Mouse (Mus musculus): Measurements from ENCODE around the gene Dnmt3b. TPM values are rescaled to one million over a fixed set of nuclear protein-coding genes. Genes with fewer than 3 reads are reported as not detected.

Dnmt3b gene
- polyA plus RNA-seq, 2 experiments = 6.6 to 7.3 TPM

GRCm38 (mm10) chr2:153611743-153612142, 37.5 kb upstream of the Dnmt3b start:
- peaks cover 17% of the 10 kb centered on the region for H3K4me1 ChIP-seq (ENCODE audit: control insufficient read depth, insufficient read depth, low read length)
- no peaks in the 10 kb centered on the region for H3K36me3 ChIP-seq (ENCODE audit: control insufficient read depth, insufficient read depth, low read length)
- WGBS = 86% methylated on average over 1 of the region's 1 CpGs
- no peak overlapping the region for H3K4me3 ChIP-seq (replicated peaks; ENCODE audit: low read length)
- no peak for ATAC-seq (ENCODE audit: low FRiP score, low read depth)
- H3K4me2 ChIP-seq (replicated peaks; ENCODE audit: low read depth, low read length, severe bottlenecking) = no peak overlapping the region
- no peaks in the 10 kb centered on the region for H3K27me3 ChIP-seq (ENCODE audit: control insufficient read depth, insufficient read depth, low read length)
- no peak overlapping the region for H3K9ac ChIP-seq (ENCODE audit: low read depth, low read length, severe bottlenecking)
- DNase-seq (ENCODE audit: low spot score) = no peak
- TF ChIP-seq POLR2A (IDR thresholded peaks at IDR 0.05; ENCODE audit: borderline replicate concordance, extremely low read depth, insufficient read depth, insufficient read length) = no peak
- no peak overlapping the region for H3K27ac ChIP-seq (replicated peaks; ENCODE audit: low read depth, low read length)
- no peaks in the 10 kb centered on the region for H3K9me3 ChIP-seq (ENCODE audit: control insufficient read depth, low read length)

GRCm38 (mm10) chr2:153612594-153613281, 36.5 kb upstream of the Dnmt3b start:
- H3K36me3 ChIP-seq (ENCODE audit: control insufficient read depth, insufficient read depth, low read length) = no peaks in the 10 kb centered on the region; the same call in 1 of the 2 replicates
- no peaks in the 10 kb centered on the region for H3K9me3 ChIP-seq (ENCODE audit: control insufficient read depth, low read length)
- no peak overlapping the region for H3K4me2 ChIP-seq (replicated peaks; ENCODE audit: low read depth, low read length, severe bottlenecking)
- no peaks in the 10 kb centered on the region for H3K27me3 ChIP-seq (ENCODE audit: control insufficient read depth, insufficient read depth, low read length)
- peak; percentile 68 for DNase-seq (ENCODE audit: low spot score)
- ATAC-seq (ENCODE audit: low FRiP score, low read depth) = peak; percentile 27; the same call in 1 of the 2 replicates
- 23% methylated on average over 3 of the region's 3 CpGs for WGBS
- H3K27ac ChIP-seq (replicated peaks; ENCODE audit: low read depth, low read length) = no peak overlapping the region
- H3K9ac ChIP-seq (ENCODE audit: low read depth, low read length, severe bottlenecking) = no peak overlapping the region
- H3K4me3 ChIP-seq (replicated peaks; ENCODE audit: low read length) = no peak overlapping the region
- H3K4me1 ChIP-seq (ENCODE audit: control insufficient read depth, insufficient read depth, low read length) = peaks cover 17% of the 10 kb centered on the region
- no peak for TF ChIP-seq POLR2A (IDR thresholded peaks at IDR 0.05; ENCODE audit: borderline replicate concordance, extremely low read depth, insufficient read depth, insufficient read length)

- no peaks in the 10 kb centered on the region for H3K27me3 ChIP-seq (ENCODE audit: control insufficient read depth, insufficient read depth, low read length)
- no peak overlapping the region for H3K4me3 ChIP-seq (replicated peaks; ENCODE audit: low read length)
- no peak overlapping the region for H3K4me2 ChIP-seq (replicated peaks; ENCODE audit: low read depth, low read length, severe bottlenecking)
- no peak for ATAC-seq (ENCODE audit: low FRiP score, low read depth)
- H3K36me3 ChIP-seq (ENCODE audit: control insufficient read depth, insufficient read depth, low read length) = peaks cover 37% of the 10 kb centered on the region
- no peak overlapping the region for H3K9ac ChIP-seq (ENCODE audit: low read depth, low read length, severe bottlenecking)
- TF ChIP-seq POLR2A (IDR thresholded peaks at IDR 0.05; ENCODE audit: borderline replicate concordance, extremely low read depth, insufficient read depth, insufficient read length) = no peak
- H3K9me3 ChIP-seq (ENCODE audit: control insufficient read depth, low read length) = no peaks in the 10 kb centered on the region
- H3K27ac ChIP-seq (replicated peaks; ENCODE audit: low read depth, low read length) = no peak overlapping the region
- peaks cover 4% of the 10 kb centered on the region; the same call in 1 of the 2 replicates for H3K4me1 ChIP-seq (ENCODE audit: control insufficient read depth, insufficient read depth, low read length)
- no peak for DNase-seq (ENCODE audit: low spot score)
- 91% methylated on average over 3 of the region's 3 CpGs for WGBS
These were observed 32.4 kb upstream of the Dnmt3b start for GRCm38 (mm10) chr2:153616893-153617292.

GRCm38 (mm10) chr2:153618439-153618838, 30.8 kb upstream of the Dnmt3b start:
- H3K4me1 ChIP-seq (ENCODE audit: control insufficient read depth, insufficient read depth, low read length) = no peaks in the 10 kb centered on the region
- no peaks in the 10 kb centered on the region for H3K27me3 ChIP-seq (ENCODE audit: control insufficient read depth, insufficient read depth, low read length)
- no peak overlapping the region for H3K4me2 ChIP-seq (replicated peaks; ENCODE audit: low read depth, low read length, severe bottlenecking)
- no peak overlapping the region for H3K27ac ChIP-seq (replicated peaks; ENCODE audit: low read depth, low read length)
- no peaks in the 10 kb centered on the region for H3K9me3 ChIP-seq (ENCODE audit: control insufficient read depth, low read length)
- H3K9ac ChIP-seq (ENCODE audit: low read depth, low read length, severe bottlenecking) = no peak overlapping the region
- H3K36me3 ChIP-seq (ENCODE audit: control insufficient read depth, insufficient read depth, low read length) = peaks cover 52% of the 10 kb centered on the region
- DNase-seq (ENCODE audit: low spot score) (no peak), ATAC-seq (ENCODE audit: low FRiP score, low read depth) (no peak)
- no peak overlapping the region for H3K4me3 ChIP-seq (replicated peaks; ENCODE audit: low read length)
- 89% methylated on average over 6 of the region's 6 CpGs for WGBS
- no peak for TF ChIP-seq POLR2A (IDR thresholded peaks at IDR 0.05; ENCODE audit: borderline replicate concordance, extremely low read depth, insufficient read depth, insufficient read length)

GRCm38 (mm10) chr2:153618889-153619288, 30.4 kb upstream of the Dnmt3b start:
- DNase-seq (ENCODE audit: low spot score) (no peak), ATAC-seq (ENCODE audit: low FRiP score, low read depth) (no peak)
- peaks cover 57% of the 10 kb centered on the region for H3K36me3 ChIP-seq (ENCODE audit: control insufficient read depth, insufficient read depth, low read length)
- H3K9me3 ChIP-seq (ENCODE audit: control insufficient read depth, low read length) = no peaks in the 10 kb centered on the region
- no peak overlapping the region for H3K4me2 ChIP-seq (replicated peaks; ENCODE audit: low read depth, low read length, severe bottlenecking)
- no peak overlapping the region for H3K9ac ChIP-seq (ENCODE audit: low read depth, low read length, severe bottlenecking)
- no peak overlapping the region for H3K4me3 ChIP-seq (replicated peaks; ENCODE audit: low read length)
- H3K4me1 ChIP-seq (ENCODE audit: control insufficient read depth, insufficient read depth, low read length) = no peaks in the 10 kb centered on the region
- 84% methylated on average over 10 of the region's 10 CpGs for WGBS
- no peaks in the 10 kb centered on the region for H3K27me3 ChIP-seq (ENCODE audit: control insufficient read depth, insufficient read depth, low read length)
- no peak overlapping the region for H3K27ac ChIP-seq (replicated peaks; ENCODE audit: low read depth, low read length)
- TF ChIP-seq POLR2A (IDR thresholded peaks at IDR 0.05; ENCODE audit: borderline replicate concordance, extremely low read depth, insufficient read depth, insufficient read length) = no peak

Measured in limb, embryonic 14.5 days (tissue).